Mouse (Mus musculus): ENCODE measurements at regions not wholly inside any gene's neighbourhood (a gene's known extent, or its start where the extent isn't known, plus 50 kb on each side); places are given as distances from the start of the nearest gene placed in this dataset.
A peak's percentile ranks its signal among the peaks of the same experiment; 100 is the strongest.

DNA sequence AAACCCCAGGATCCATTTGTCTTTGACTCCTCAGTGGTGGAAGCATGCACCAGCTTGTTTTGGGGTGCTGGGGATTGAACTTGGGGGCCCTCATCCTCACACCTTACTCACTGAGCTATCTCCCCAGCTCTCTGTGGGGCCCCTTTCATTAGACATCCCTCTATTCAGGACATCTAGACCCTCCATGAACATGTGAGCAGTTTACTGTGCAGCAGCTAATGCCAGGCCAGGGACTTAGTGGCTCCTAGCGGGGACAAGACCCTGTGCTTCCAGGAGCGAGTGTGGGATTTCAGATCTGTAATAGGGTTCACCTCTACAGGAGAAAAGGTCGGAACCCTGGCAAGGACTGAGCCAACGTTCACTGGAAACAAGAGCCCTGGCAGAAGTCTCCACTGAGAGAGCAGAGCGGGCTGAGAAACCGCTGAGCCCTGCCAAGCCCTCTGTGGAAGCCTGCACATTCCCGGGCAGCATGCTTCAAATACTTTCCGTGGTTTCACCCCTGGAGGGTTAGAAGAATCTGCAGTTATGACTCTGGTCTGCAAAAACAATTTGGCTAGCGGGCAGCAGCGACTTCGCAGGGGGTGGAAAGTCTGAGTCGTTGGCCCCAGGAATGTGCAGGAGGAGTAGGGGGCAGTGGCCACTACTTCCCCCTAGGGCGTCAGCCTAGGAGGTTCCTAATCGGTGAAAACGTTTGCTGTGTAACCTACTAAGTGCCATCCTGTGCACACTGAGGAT lies 125.6 kb downstream of the Smad6 start:
- H3K27ac ChIP-seq: peak overlapping the region; percentile 63
- WGBS: 26% methylated on average over 15 of the region's 15 CpGs
- no peak overlapping the region for H3K9ac ChIP-seq

DNA sequence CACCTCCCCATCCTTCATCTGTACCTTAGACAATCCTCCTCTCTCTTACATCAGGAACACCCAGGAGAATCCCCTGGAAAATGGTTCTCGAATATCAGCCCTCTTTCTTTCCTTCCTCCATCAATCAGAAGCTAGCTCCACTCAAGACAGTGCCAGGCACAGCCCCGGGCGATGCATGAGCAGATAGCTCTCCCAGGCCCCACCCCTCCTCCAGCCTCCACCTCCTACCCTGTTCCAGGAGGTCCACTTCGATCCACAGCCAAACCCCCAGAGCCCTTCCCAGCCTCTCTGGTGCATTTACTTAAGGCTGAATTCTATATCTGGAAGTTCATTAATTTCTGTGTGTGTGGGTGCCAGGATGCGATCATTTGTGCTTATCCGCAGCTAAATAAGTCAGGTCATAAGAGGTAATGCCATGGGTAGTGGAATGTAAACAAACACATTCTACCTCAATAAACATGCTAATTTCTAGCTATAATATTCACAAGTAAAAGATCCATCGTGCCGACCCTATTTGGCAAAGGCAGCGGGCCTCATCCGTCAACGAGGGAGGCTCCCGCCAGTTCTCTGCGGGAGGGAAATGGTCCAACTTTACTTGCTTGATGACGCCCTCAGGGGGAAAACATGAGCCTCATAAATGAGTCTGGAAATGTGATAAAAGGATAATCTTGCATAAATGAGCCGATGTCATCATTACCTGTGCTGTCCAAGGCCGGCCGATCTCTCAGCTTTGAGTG lies 129.5 kb downstream of the Smad6 start:
- Histone ChIP-seq H3K9ac (no peak overlapping the region), H3K4me1 (peaks cover 21% of the 10 kb centered on the region), H3K9me3 (replicated peaks) (no peaks in the 10 kb centered on the region), H3K4me3 (replicated peaks) (no peak overlapping the region), H3K4me2 (no peak overlapping the region), H3K27ac (no peak overlapping the region), H3K27me3 (no peaks in the 10 kb centered on the region), H3K36me3 (no peaks in the 10 kb centered on the region)
- 73% methylated on average over 17 of the region's 17 CpGs for WGBS
- ATAC-seq (replicated peaks; ENCODE audit: low FRiP score): no peak

More for the DNA sequence above, 125.6 kb downstream of the Smad6 start:
- Histone ChIP-seq H3K4me2 (no peak overlapping the region; the same call in 1 of the 2 replicates), H3K9me3 (replicated peaks) (no peaks in the 10 kb centered on the region), H3K4me3 (replicated peaks) (no peak overlapping the region), H3K4me1 (peaks cover 17% of the 10 kb centered on the region), H3K27me3 (no peaks in the 10 kb centered on the region), H3K36me3 (no peaks in the 10 kb centered on the region)
- peak; percentile 75; the same call in 1 of the 2 replicates for ATAC-seq (replicated peaks; ENCODE audit: low FRiP score)

- H3K4me1 ChIP-seq: peaks cover 7% of the 10 kb centered on the region
- ATAC-seq (replicated peaks; ENCODE audit: low FRiP score): no peak; the same call in 1 of the 2 replicates
- no peak overlapping the region for H3K9ac ChIP-seq
- no peaks in the 10 kb centered on the region for H3K9me3 ChIP-seq (replicated peaks)
- H3K4me3 ChIP-seq (replicated peaks): no peak overlapping the region
- no peaks in the 10 kb centered on the region for H3K36me3 ChIP-seq
- 54% methylated on average over 5 of the region's 5 CpGs for WGBS
- H3K27ac ChIP-seq: no peak overlapping the region
- no peak overlapping the region for H3K4me2 ChIP-seq
- H3K27me3 ChIP-seq: no peaks in the 10 kb centered on the region
Observed at GRCm38 (mm10) chr9:63890717-63891116, 131.1 kb downstream of the Smad6 start.

GRCm38 (mm10) chr9:63889570-63889969 lies 131.8 kb upstream of the Smad3 start:
- no peak overlapping the region for H3K4me2 ChIP-seq
- no peak overlapping the region for H3K27ac ChIP-seq
- no peak overlapping the region for H3K4me3 ChIP-seq (replicated peaks)
- H3K4me1 ChIP-seq: peaks cover 3% of the 10 kb centered on the region; the same call in 1 of the 2 replicates
- ATAC-seq (replicated peaks; ENCODE audit: low FRiP score): no peak
- no peak overlapping the region for H3K9ac ChIP-seq
- no peaks in the 10 kb centered on the region for H3K27me3 ChIP-seq
- H3K36me3 ChIP-seq: no peaks in the 10 kb centered on the region
- H3K9me3 ChIP-seq (replicated peaks): no peaks in the 10 kb centered on the region
- WGBS: 65% methylated on average over 6 of the region's 6 CpGs

- WGBS: 79% methylated on average over 2 of the region's 2 CpGs
- no peak overlapping the region for H3K27ac ChIP-seq
- no peaks in the 10 kb centered on the region for H3K9me3 ChIP-seq (replicated peaks)
- H3K9ac ChIP-seq: no peak overlapping the region
- ATAC-seq (replicated peaks; ENCODE audit: low FRiP score): no peak
- no peak overlapping the region for H3K4me2 ChIP-seq
- no peak overlapping the region for H3K4me3 ChIP-seq (replicated peaks)
- H3K36me3 ChIP-seq: no peaks in the 10 kb centered on the region
- H3K4me1 ChIP-seq: peaks cover 12% of the 10 kb centered on the region
- H3K27me3 ChIP-seq: 0 out of 2 replicates have a peak, but pooled peaks cover 4% of the 10 kb centered on the region
Observed at GRCm38 (mm10) chr9:63884971-63885370, 127.2 kb upstream of the Smad3 start.

GRCm38 (mm10) chr9:63883738-63884520 lies 126.1 kb upstream of the Smad3 start:
- Histone ChIP-seq H3K4me2 (no peak overlapping the region), H3K27ac (no peak overlapping the region), H3K9me3 (replicated peaks) (no peaks in the 10 kb centered on the region), H3K9ac (no peak overlapping the region), H3K4me1 (peaks cover 15% of the 10 kb centered on the region), H3K4me3 (replicated peaks) (no peak overlapping the region), H3K36me3 (no peaks in the 10 kb centered on the region), H3K27me3 (0 out of 2 replicates have a peak, but pooled peaks cover 4% of the 10 kb centered on the region)
- 73% methylated on average over 6 of the region's 6 CpGs for WGBS
- ATAC-seq (replicated peaks; ENCODE audit: low FRiP score): no peak

DNA sequence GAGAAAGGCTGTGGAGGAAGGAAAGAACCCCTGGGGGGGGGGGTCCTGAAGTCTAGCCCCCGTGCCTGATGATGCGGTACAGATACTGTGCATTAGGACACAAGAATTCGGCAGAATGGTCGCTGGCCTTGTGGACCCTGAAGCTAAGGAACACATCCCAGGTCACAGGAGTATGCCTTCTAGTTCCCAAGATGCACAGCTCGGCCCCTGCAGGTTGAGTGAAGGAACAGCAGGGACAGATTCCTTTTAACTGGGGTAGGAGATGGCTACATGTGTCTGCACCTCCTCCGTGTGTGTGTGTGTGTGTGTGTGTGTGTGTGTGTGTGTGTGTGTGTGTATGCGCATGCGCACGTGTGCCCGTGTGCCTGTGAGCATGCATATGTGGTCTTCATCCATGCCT lies 123.9 kb upstream of the Smad3 start:
- ATAC-seq (replicated peaks; ENCODE audit: low FRiP score): no peak
- Histone ChIP-seq H3K9ac (no peak overlapping the region), H3K27me3 (0 out of 2 replicates have a peak, but pooled peaks cover 4% of the 10 kb centered on the region), H3K4me2 (no peak overlapping the region), H3K4me3 (replicated peaks) (no peak overlapping the region), H3K9me3 (replicated peaks) (no peaks in the 10 kb centered on the region), H3K36me3 (no peaks in the 10 kb centered on the region), H3K27ac (no peak overlapping the region), H3K4me1 (peaks cover 25% of the 10 kb centered on the region)
- 88% methylated on average over 10 of the region's 10 CpGs for WGBS

DNA sequence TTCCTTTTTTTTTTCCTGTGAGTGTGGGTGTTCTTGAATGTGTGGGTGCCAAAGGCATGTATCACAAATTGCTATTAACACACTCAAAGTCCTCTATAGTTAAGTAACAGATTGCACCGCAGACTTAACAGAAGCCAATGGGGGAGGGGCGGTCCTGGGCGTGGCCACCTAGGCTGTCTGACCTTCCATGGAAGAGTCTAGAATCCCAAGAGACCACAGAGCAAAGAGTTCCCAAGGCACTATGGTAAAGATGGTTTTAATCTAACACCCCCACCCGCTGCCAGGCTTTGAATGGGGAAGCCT lies 123.4 kb upstream of the Smad3 start:
- Histone ChIP-seq H3K27ac (no peak overlapping the region), H3K27me3 (0 out of 2 replicates have a peak, but pooled peaks cover 4% of the 10 kb centered on the region), H3K36me3 (no peaks in the 10 kb centered on the region), H3K9ac (no peak overlapping the region), H3K4me2 (no peak overlapping the region), H3K4me3 (replicated peaks) (no peak overlapping the region), H3K9me3 (replicated peaks) (no peaks in the 10 kb centered on the region), H3K4me1 (peaks cover 30% of the 10 kb centered on the region)
- ATAC-seq (replicated peaks; ENCODE audit: low FRiP score): no peak
- WGBS: 64% methylated on average over 4 of the region's 4 CpGs

- H3K36me3 ChIP-seq: no peaks in the 10 kb centered on the region
- no peak for ATAC-seq (replicated peaks; ENCODE audit: low FRiP score)
- 0 out of 2 replicates have a peak, but pooled peaks cover 4% of the 10 kb centered on the region for H3K27me3 ChIP-seq
- H3K4me2 ChIP-seq: peak overlapping the region; percentile 56
- H3K4me3 ChIP-seq (replicated peaks): peak overlapping the region; percentile 27
- 26% methylated on average over 26 of the region's 26 CpGs for WGBS
- no peak overlapping the region for H3K27ac ChIP-seq
- H3K9ac ChIP-seq: no peak overlapping the region
- H3K4me1 ChIP-seq: peaks cover 35% of the 10 kb centered on the region
- H3K9me3 ChIP-seq (replicated peaks): no peaks in the 10 kb centered on the region
Observed at GRCm38 (mm10) chr9:63880487-63881260, 122.9 kb upstream of the Smad3 start.

DNA sequence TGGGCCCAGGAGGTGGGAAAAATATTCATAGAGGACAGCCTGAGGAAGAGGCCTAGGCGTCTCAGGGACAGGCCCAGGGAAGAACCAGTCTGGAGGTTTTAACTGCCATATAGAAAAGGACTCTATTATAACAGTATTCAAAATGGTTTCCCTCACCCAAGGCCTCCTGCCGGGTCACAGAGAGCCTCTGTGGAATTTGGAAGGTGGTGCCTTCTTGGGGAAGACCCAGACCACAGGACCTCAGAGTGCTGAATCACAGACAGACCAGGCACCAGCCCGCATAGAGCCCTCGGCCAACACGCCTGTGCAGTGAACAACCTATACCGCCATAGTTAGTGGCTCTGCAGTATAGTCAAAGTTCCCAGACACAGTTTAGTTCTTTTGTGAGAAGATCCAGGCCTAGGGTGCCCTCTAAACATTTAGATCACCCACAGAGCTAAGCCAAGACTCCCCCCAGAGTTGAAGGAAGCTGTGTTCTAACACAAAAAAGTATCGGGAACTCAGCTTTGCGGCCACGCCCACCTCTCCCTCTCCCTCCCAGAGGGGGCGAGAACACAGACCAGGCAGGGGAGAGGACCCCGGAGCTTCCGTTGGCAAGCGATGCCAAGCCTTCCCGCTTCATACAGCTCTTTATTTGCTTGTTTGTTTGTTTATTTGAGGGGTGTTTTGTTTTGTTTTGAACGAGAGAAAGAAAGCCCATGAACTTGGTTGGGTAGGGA lies 122.1 kb upstream of the Smad3 start:
- H3K27ac ChIP-seq: no peak overlapping the region
- 0 out of 2 replicates have a peak, but pooled peaks cover 4% of the 10 kb centered on the region for H3K27me3 ChIP-seq
- H3K4me1 ChIP-seq: peaks cover 36% of the 10 kb centered on the region
- 31% methylated on average over 15 of the region's 15 CpGs for WGBS
- no peaks in the 10 kb centered on the region for H3K36me3 ChIP-seq
- peak overlapping the region; percentile 56 for H3K4me2 ChIP-seq
- no peaks in the 10 kb centered on the region for H3K9me3 ChIP-seq (replicated peaks)
- no peak overlapping the region for H3K9ac ChIP-seq
- no peak for ATAC-seq (replicated peaks; ENCODE audit: low FRiP score)
- H3K4me3 ChIP-seq (replicated peaks): peak overlapping the region; percentile 27

- no peak for ATAC-seq (replicated peaks; ENCODE audit: low FRiP score)
- Histone ChIP-seq H3K4me2 (no peak overlapping the region), H3K36me3 (no peaks in the 10 kb centered on the region), H3K27me3 (0 out of 2 replicates have a peak, but pooled peaks cover 4% of the 10 kb centered on the region), H3K27ac (0 out of 2 replicates have a peak overlapping the region, but pooled peaks have one; percentile 7), H3K4me1 (peaks cover 36% of the 10 kb centered on the region), H3K9ac (no peak overlapping the region), H3K9me3 (replicated peaks) (no peaks in the 10 kb centered on the region), H3K4me3 (replicated peaks) (no peak overlapping the region)
- WGBS: 65% methylated on average over 7 of the region's 7 CpGs
Observed at GRCm38 (mm10) chr9:63877864-63878263, 120.1 kb upstream of the Smad3 start.

Measured in kidney, embryonic 15.5 days (tissue).